Mouse (Mus musculus): ENCODE results near the gene Pimreg.
A peak's percentile ranks its signal among the peaks of the same experiment; 100 is the strongest.

The Pimreg gene

DNA sequence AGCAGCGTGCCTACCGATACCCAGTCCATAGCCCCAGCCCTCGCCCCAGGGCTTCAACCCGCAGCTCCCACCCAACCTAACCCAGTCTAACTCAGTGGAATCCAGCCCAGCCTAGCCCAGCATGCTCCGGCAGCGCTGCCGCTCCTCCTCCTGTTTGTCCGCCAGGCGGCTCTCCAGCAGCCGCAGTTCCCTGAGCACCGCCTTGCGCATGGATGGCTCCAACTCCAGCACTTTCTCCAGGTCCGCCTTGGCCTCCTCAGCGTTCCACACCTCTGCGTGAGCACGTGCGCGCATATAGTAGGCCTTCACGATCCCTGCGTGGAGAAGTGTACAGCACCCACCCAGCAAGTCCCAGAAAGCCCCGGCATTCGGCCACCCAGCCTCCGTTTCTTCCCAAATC, 12.7 kb upstream of the Pimreg start:
- peak; percentile 47 for DNase-seq (ENCODE audit: low spot score)

- DNase-seq (ENCODE audit: low spot score), result no peak
Observed at GRCm38 (mm10) chr11:72031353-72031752, 10.5 kb upstream of the Pimreg start.

GRCm38 (mm10) chr11:72032091-72032490, 9.7 kb upstream of the Pimreg start:
- DNase-seq (ENCODE audit: low spot score), result no peak

DNA sequence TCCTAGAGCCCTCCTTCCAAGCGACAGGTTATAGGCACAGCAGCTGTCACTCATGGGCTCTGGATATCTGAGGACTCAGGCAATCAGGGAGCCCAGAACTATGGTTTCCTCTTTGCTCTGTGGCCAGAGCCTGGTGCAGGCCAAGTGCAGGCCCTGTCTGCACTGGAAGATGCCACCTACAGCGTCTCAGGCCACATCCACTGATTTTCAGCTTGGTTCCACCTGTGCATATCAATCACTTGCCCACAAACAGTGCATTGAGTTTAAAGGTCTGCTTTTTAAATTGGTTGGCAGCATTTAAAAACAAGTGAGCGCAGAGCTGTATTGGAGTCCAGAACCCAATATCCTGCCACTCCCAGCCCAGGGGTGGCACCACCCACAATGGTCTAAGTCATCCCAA, 9.2 kb upstream of the Pimreg start:
- no peak for DNase-seq (ENCODE audit: low spot score)

DNA sequence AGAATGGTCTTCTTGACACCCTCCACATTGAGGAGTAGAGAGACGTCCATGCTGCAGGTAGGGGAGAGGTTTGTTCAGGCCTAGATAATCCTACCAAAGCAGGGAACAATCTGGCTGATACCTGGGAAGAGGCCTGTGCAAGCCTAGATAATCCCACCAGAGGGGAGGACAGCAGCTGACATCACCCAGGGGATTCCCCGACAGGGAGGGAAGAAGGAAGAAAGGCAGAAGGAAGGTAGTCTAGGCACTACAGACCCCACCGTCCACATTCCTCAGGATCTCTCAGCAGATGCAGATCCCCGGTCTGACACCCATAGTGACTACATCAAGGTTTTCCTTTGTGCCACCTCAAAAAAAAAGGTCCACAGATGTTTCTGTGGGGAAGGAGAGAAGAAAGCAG, 4.4 kb upstream of the Pimreg start, which contains the start of gene Aipl1:
TSS of gene Aipl1 (minus strand) at position 101 of the 400 bp plus-strand sequence.
- no peak for DNase-seq (ENCODE audit: low spot score)

DNA sequence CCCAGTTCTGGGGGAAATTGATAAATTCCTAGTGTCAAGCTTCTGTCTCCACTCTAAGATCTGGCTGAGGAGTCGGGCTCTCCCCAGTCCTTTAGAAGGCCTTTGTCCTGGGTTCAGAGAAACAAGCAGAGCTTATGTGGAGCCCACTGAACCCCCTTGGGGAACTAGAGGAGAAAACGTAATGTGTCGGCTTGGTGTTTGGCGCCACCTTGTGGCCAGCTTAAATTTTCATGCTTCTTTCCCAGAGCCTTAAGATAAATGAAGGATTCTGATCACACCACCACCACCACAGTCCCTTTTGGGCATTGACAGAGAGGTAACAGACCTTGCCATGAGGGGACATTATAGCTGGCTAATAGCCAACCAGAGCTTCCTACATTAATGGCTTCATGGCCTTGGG, 3.8 kb upstream of the Pimreg start:
- peak; percentile 66 for DNase-seq (ENCODE audit: low spot score)

DNA sequence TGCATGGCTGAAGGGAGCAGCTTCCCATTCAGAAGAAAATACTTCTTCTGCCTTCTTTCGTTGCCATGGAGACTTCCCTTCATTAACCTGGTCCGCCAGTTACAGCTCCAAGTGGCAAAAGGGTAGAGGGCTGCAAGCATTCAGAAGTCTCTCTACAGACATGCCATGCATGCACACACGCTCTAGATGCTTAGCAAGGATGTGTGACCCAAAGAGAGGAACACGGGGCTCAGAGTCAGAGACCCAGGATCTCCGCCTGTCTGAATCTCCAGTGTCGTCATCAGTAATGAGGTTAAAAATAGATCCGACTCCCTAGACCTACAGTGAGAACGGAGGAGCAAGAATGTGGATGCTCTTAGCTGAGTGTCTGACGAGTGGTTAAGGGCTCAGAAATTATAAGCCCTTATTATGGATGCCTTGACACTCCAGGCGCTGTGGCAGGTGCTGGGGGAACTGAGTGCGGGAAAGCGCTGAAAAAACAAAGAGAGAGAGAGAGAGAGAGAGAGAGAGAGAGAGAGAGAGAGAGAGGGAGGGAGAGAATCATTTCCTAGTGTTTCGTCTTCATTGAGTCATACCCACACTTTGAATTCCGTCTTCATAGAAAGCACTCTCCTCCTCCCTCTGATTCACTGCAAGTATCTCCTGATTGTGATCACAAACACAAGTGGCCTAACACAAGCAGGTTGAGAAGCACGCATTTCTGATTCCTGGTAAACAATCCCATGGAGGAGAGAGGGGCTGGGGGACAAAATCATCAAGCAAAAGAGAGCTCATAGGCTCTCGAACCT, 2.0 kb upstream of the Pimreg start:
- no peak for DNase-seq (ENCODE audit: low spot score)

- DNase-seq (ENCODE audit: low spot score), result no peak
Observed at GRCm38 (mm10) chr11:72041290-72041767, 503 bp upstream of the Pimreg start.

GRCm38 (mm10) chr11:72042631-72043030, 799 bp downstream of the Pimreg start:
- DNase-seq (ENCODE audit: low spot score), result no peak

GRCm38 (mm10) chr11:72044231-72044630, 2.4 kb downstream of the Pimreg start:
- no peak for DNase-seq (ENCODE audit: low spot score)

GRCm38 (mm10) chr11:72048730-72049129, 6.9 kb downstream of the Pimreg start:
- DNase-seq (ENCODE audit: low spot score), result no peak

DNA sequence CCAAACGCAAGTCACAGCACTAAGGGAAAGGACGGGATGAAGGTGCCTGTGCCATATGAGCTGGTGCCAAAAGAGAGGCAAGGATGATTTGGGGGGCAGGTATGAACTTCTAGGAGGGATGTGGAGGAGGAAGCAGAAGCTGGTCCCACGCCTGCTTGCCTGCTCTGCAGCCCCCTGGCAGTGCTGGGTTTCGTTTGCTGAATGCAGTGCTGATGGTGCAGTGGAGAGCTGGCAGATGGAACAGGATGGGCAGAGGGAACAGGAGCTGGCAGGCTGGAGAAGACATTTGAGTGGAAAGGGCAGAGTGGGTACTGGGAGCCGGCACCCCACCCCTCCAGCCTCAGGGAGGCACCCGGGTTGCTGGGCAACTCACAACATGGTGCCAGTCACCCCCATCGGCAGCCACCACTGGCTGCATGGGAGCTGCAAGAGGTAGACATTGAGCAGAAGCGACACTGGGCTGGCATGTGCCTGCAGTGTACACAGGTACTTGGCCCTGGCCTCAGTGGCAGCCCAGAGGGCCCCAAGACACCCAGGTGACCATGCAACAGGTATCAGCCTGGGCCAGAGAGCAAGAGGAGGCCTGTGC, 7.4 kb downstream of the Pimreg start:
- no peak for DNase-seq (ENCODE audit: low spot score)

- no peak for DNase-seq (ENCODE audit: low spot score)
Observed at GRCm38 (mm10) chr11:72050168-72050894, 8.5 kb downstream of the Pimreg start.

DNA sequence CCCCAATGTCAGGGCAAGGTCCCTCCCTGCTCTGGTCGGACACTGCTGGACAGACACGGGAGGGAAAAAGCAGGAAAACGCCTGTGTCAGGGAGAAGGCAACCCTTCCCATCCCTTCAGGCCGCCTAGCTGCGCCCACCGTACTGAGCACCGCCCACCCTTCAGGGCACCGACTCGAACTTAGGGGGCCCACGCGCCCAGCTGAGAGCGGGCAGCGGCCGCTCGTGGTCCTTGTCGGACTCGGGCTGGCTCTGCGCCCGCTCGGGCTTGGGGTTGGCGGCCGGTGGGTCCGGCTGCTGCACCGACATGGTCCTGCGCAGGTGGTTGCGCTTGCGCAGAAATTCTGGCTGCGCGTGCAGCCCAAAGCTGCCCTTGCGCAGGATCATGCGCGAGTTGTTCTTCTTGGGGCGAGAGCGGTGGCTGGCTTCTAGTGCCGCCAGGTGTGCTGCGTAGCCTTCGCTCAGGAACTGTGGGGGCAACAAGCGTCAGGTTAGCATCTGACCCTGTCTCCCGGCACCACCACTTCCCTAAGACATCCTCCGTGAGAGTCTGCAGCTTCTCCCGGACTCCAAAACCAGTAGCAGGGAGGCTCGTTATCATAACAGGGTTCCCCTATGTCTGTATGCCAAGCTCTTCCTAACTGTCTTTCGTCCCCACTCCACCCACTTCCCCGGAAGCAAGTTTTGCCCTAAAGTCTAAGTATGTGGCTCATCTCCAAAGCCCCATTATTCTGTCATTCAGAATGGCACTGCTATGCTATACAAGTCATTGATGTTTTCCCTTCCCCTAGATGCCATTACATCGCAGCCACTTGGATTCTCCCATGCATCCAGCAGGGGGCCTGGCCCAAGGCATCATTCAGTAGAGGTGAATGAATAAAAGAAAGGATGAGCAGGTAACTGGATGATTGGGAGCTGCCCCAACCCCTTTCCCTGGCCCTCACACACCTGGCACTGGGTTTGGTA, 9.3 kb downstream of the Pimreg start:
- peak; percentile 34 for DNase-seq (ENCODE audit: low spot score)

DNA sequence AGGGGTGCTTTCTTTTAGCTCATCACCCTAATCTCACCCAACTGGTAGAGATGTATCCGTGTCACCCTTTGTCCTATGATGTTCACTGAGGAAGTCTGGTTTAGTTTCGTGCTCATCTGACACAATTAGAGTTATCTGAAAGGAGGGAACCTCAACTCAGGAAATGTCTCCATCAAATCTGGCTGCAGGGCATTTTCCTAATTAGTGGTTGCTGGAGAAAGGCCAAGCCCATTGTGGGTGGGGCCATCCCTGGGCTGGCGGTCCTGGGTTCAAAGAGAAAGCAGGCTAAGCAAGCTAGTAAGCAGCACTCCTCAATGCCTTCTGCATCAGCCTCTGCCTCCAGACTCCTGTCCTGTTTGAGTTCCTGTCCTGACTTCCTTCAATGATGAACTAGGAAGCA, 10.4 kb downstream of the Pimreg start:
- DNase-seq (ENCODE audit: low spot score), result no peak

DNA sequence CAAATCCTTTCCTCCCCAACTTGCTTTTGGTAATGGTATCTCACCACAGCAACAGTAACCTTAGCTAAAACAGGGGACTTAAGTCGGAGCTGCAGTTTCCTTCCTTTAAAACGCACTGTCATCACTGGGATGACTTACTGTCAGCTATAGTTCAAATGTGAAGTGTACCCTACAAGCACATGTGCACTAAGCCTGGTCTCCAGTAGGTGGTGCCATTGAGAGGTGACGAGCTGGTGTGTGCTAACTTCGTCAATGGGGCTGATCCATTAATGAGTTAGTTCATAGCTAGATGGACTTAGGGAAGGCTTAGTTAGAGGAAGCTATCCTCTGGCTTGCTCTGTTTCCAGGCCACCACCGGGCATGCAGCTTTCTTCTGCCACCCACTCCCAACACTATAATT, 10.8 kb downstream of the Pimreg start:
- DNase-seq (ENCODE audit: low spot score), result peak; percentile 67

DNA sequence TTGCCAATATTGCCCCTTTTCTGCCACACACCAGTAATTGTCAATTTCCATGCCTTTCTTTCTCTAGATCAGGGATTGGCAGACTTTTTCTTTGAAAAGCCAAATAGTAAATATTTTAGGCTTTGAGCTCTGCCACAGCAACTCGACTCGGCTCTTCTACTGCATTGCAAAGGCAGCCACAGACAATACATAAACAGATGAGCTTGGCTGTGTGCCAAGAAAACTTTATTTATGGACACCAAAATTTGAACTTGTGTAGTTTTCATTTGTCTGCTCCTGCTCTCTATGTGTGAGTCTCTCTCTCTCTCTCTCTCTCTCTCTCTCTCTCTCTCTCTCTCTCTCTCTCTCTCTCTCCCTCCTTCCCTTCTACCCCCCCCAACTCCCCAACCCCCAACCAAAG, 13.3 kb downstream of the Pimreg start:
- DNase-seq (ENCODE audit: low spot score), result no peak

GRCm38 (mm10) chr11:72057166-72057565, 15.3 kb downstream of the Pimreg start:
- DNase-seq (ENCODE audit: low spot score), result no peak

DNA sequence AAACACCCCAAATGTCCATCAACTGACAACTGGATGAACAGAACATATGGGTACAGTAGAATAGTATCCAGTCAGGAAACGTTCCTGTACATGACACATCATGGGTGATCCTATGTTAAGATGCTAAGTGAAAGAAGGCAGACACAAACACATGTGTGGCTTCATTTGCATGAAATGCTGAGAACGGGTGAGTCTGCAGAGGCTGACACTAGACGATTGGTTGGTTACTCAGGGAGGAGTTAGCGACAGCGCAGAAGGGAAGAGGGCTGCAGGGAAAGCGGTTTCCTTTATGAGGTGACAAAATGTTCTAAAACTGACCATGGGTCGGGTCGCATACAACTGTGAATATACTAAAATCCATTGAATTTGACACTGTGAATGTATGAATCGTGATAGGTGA, 18.6 kb downstream of the Pimreg start:
- DNase-seq (ENCODE audit: low spot score), result no peak

DNA sequence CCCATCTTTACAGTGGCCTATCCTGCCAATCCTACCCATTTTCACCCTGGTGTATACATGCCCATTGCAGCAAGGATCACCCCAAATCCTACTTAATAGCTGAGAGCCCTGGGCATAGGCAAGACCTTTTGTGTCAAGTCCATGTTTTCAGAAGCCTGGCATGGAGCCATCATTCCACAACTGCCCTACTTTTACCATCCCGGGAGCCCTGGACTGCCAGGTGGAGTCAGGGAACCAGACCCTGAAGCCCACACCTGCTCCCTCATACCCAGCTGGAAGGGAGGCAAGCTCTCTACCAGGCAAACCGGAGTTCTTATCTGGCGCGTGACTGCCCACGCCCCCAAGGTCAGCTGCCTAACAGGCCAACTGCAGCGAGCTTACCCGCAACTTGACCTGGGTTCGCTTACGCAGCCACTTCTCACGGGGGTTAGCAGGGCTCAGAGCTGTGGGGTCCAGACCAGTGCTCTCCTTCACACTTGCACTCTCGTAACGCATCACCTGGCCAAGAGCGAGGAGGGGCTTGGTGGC, 19.3 kb downstream of the Pimreg start:
- no peak for DNase-seq (ENCODE audit: low spot score)

DNA sequence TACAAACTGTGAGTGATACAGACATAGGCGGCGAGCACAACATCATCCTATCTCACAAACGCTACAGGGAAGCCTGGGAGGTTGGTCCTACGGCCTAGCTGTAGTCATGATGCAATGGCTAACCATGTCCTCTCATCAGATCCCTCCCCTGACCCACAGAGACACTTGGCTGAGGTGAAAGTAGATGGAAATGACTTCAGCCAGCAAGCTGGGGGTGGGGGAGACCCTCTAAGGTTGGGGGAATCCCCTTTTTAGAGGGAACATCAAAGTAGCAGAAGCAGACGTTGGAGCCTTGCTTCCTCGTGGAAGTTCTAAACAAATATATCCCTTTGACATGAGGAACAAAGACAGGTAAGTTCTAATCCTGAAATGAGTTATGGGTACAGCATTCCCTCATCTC, 22.6 kb downstream of the Pimreg start:
- no peak for DNase-seq (ENCODE audit: low spot score)

GRCm38 (mm10) chr11:72065103-72065502, 23.3 kb downstream of the Pimreg start:
- DNase-seq (ENCODE audit: low spot score), result peak; percentile 16

Data from urinary bladder, postnatal 14 days (tissue).